Mouse (Mus musculus): ENCODE results near the gene Me3. TPM values are rescaled to one million over a fixed set of nuclear protein-coding genes. Genes with fewer than 3 reads are reported as not detected.

Me3 gene
- total and polyA plus RNA-seq, 3 experiments, result 107 to 140 (median 119) TPM

DNA sequence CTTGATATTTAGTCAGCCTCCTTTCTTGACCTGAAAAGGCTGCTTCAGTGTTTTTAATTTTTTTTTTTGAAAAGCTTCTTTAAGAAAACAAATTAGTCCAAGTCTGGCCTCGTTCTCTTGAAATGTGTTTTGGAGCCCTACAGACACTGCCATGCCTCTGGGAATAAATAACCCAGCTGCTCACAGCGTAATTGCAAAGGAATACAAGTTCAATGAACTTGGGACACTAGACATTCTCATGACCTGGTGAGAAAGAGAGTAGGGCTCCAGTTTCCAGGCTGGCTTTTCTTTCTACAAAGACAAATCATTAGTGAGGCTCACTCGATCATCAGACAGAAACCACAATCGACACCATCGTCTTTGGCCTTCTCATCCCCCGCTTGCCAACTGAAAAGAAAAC, 37.3 kb downstream of the Me3 start:
- peak in 1 of 2 experiments; percentile 33 for DNase-seq
- WGBS, result 66% methylated on average over 6 of the region's 6 CpGs
- TF ChIP-seq CTCF (IDR thresholded peaks at IDR 0.05) (no peak), POLR2A (IDR thresholded peaks at IDR 0.05; ENCODE audit: insufficient read depth, low read depth, low read length) (no peak), EP300 (IDR thresholded peaks at IDR 0.05; ENCODE audit: insufficient read depth, low read depth, low read length) (no peak)
- Histone ChIP-seq H3K27ac (peak overlapping the region; percentile 40; the same call in 1 of the 2 replicates), H3K9ac (ENCODE audit: low read depth, low read length) (no peak overlapping the region), H3K79me2 (replicated peaks; ENCODE audit: control insufficient read depth, insufficient read depth, low read length) (no peaks in the 10 kb centered on the region), H3K4me3 (no peak overlapping the region), H3K36me3 (ENCODE audit: control insufficient read depth, insufficient read depth, low read length) (no peaks in the 10 kb centered on the region), H3K27me3 (ENCODE audit: control insufficient read depth, insufficient read depth, low read length) (no peaks in the 10 kb centered on the region), H3K4me1 (ENCODE audit: control insufficient read depth, insufficient read depth, low read length) (peaks cover 1% of the 10 kb centered on the region; the same call in 1 of the 2 replicates)
- intact Hi-C loops (cut with DNase I), result no loop called here

DNA sequence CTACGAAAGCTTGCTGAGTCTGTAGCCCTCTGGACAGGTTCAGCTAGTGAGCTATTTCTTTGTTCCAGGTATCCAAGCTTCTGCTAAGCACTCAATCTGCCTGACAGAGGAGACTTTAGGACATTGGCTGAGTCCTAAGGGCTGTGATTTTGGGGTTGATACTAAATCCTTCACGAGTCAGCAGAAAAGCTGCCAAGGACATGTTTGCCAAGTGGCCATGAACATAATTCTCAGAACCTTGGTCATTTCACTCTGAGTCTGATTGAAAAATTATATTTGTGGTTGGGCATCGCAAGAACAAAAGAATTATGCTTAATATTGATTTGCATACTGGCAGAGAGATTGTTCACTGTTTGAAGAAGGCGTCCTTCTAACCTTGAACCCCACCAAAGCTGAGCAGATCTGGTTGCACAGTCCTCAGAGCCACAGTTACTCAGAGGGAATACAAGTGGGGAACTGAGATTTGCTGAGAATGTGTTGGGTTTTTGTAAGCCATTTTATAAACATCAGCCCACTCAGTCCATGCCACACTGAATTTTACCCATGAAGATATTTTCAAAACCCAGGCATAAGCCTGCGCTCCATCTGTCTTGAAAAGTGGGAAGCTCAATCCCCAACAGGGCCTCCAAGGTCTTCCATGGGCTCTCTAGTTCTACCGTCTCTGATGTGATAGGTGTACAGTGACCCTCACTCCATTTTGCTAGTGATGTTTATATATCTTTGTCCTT, 39.1 kb downstream of the Me3 start:
- Histone ChIP-seq H3K27ac (no peak overlapping the region), H3K9ac (ENCODE audit: low read depth, low read length) (no peak overlapping the region), H3K4me3 (no peak overlapping the region), H3K4me1 (ENCODE audit: control insufficient read depth, insufficient read depth, low read length) (peaks cover 1% of the 10 kb centered on the region; the same call in 1 of the 2 replicates), H3K79me2 (replicated peaks; ENCODE audit: control insufficient read depth, insufficient read depth, low read length) (no peaks in the 10 kb centered on the region), H3K27me3 (ENCODE audit: control insufficient read depth, insufficient read depth, low read length) (no peaks in the 10 kb centered on the region), H3K36me3 (ENCODE audit: control insufficient read depth, insufficient read depth, low read length) (no peaks in the 10 kb centered on the region)
- DNase-seq, result no peak
- intact Hi-C loops (cut with DNase I), result no loop called here
- TF ChIP-seq EP300 (IDR thresholded peaks at IDR 0.05; ENCODE audit: insufficient read depth, low read depth, low read length), result no peak
- TF ChIP-seq CTCF (IDR thresholded peaks at IDR 0.05), result no peak
- TF ChIP-seq POLR2A (IDR thresholded peaks at IDR 0.05; ENCODE audit: insufficient read depth, low read depth, low read length), result no peak
- 86% methylated on average over 6 of the region's 6 CpGs for WGBS

DNA sequence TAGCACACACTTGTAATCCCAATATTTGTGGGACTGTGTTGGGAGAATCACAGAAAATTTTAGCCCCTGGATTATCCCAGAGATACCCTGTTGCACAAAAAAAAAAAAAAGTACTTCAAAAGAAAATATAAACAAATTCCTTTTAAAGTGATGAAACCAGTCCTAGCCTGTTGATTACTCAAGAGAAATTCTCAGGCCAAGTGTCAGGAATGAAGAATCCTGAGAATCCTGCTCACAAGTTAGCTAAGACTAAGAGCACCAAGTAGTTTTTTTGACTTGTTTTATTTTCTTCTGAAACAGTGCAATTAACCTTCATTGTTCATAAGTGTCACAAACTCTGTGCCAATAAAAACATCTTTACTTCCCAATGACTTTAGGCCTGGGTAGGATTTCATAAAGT, 44.0 kb downstream of the Me3 start:
- intact Hi-C loops (cut with DNase I), result no loop called here
- Histone ChIP-seq H3K9ac (ENCODE audit: low read depth, low read length) (no peak overlapping the region), H3K27me3 (ENCODE audit: control insufficient read depth, insufficient read depth, low read length) (no peaks in the 10 kb centered on the region), H3K79me2 (replicated peaks; ENCODE audit: control insufficient read depth, insufficient read depth, low read length) (no peaks in the 10 kb centered on the region), H3K4me1 (ENCODE audit: control insufficient read depth, insufficient read depth, low read length) (peaks cover 1% of the 10 kb centered on the region), H3K36me3 (ENCODE audit: control insufficient read depth, insufficient read depth, low read length) (no peaks in the 10 kb centered on the region), H3K4me3 (no peak overlapping the region), H3K27ac (no peak overlapping the region)
- TF ChIP-seq CTCF (IDR thresholded peaks at IDR 0.05), result no peak
- DNase-seq, result no peak

DNA sequence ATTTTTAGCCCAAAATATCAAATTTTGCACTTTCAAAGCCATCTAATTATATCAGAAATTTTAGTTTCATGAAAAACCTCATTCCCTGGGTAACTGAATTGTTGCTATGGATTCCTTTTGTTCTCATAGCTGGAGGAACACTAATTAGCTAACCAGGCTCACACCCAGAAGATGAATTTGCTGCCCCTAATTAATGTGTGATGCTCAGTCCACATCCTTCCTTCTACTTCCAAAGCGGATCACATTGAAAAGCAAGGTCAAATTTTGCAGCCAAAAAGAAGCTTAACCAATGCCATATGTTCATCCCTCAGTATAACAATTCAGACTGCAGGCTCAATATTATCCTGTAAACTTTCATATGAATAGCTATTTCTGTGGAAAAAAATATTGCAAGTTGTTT, 45.7 kb downstream of the Me3 start:
- no peak overlapping the region for H3K4me3 ChIP-seq
- H3K36me3 ChIP-seq (ENCODE audit: control insufficient read depth, insufficient read depth, low read length), result no peaks in the 10 kb centered on the region
- intact Hi-C loops (cut with DNase I), result no loop called here
- no peak overlapping the region for H3K27ac ChIP-seq
- H3K9ac ChIP-seq (ENCODE audit: low read depth, low read length), result no peak overlapping the region
- TF ChIP-seq POLR2A (IDR thresholded peaks at IDR 0.05; ENCODE audit: insufficient read depth, low read depth, low read length) (no peak), EP300 (IDR thresholded peaks at IDR 0.05; ENCODE audit: insufficient read depth, low read depth, low read length) (no peak), CTCF (IDR thresholded peaks at IDR 0.05) (no peak)
- DNase-seq, result no peak
- no peaks in the 10 kb centered on the region; the same call in 1 of the 2 replicates for H3K79me2 ChIP-seq (replicated peaks; ENCODE audit: control insufficient read depth, insufficient read depth, low read length)
- peaks cover 1% of the 10 kb centered on the region for H3K4me1 ChIP-seq (ENCODE audit: control insufficient read depth, insufficient read depth, low read length)
- WGBS, result 74% methylated on average over 1 of the region's 1 CpGs
- no peaks in the 10 kb centered on the region for H3K27me3 ChIP-seq (ENCODE audit: control insufficient read depth, insufficient read depth, low read length)

DNA sequence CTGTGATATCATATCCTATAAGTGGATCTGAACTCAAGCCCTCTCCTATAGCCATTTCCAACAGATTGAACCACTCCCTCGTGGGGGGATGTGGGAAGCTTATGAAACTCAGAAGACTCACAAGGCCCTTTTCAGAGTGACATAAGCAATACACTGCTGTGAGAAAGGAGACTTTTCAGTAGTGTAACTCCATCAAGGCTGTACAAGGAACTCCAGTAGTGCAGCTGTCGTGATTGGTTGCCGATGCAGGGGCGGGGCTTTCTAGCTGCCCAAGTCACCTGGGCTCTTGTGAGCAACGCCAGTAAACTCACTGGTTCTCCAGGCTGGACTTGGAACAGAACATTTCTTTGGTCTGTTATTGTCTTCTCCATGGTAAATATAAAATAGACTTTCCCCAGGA, 46.5 kb downstream of the Me3 start:
- intact Hi-C loops (cut with DNase I), result no loop called here
- no peak for DNase-seq
- 87% methylated on average over 5 of the region's 5 CpGs for WGBS

DNA sequence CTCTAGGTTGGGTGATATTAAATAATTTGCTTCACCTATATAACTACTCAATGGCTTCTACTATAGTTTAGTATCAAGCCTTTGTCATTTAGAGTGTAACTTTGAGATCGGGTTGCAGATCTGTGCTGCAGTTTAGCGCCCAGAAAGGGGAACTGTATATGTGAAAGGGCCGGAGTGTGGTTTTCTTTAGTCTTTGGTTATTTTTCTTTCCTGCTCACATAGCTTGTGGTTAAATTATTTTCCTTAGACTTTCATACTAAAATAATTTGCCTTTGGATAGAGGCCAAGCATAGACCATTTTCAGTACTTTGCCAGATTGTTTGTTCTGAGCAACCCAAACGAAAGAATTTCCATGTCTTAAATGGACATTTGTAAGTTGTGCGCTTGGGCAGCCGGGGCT, 46.9 kb downstream of the Me3 start:
- no peak for DNase-seq
- Histone ChIP-seq H3K27me3 (ENCODE audit: control insufficient read depth, insufficient read depth, low read length) (no peaks in the 10 kb centered on the region), H3K27ac (no peak overlapping the region), H3K9ac (ENCODE audit: low read depth, low read length) (no peak overlapping the region), H3K36me3 (ENCODE audit: control insufficient read depth, insufficient read depth, low read length) (no peaks in the 10 kb centered on the region), H3K4me1 (ENCODE audit: control insufficient read depth, insufficient read depth, low read length) (peaks cover 1% of the 10 kb centered on the region; the same call in 1 of the 2 replicates), H3K4me3 (no peak overlapping the region), H3K79me2 (replicated peaks; ENCODE audit: control insufficient read depth, insufficient read depth, low read length) (no peaks in the 10 kb centered on the region; the same call in 1 of the 2 replicates)
- intact Hi-C loops (cut with DNase I), result no loop called here
- TF ChIP-seq POLR2A (IDR thresholded peaks at IDR 0.05; ENCODE audit: insufficient read depth, low read depth, low read length) (no peak), EP300 (IDR thresholded peaks at IDR 0.05; ENCODE audit: insufficient read depth, low read depth, low read length) (no peak), CTCF (IDR thresholded peaks at IDR 0.05) (no peak)
- WGBS, result 72% methylated on average over 6 of the region's 6 CpGs

More for the DNA sequence above, 46.5 kb downstream of the Me3 start:
- H3K27ac ChIP-seq, result no peak overlapping the region
- H3K27me3 ChIP-seq (ENCODE audit: control insufficient read depth, insufficient read depth, low read length), result no peaks in the 10 kb centered on the region
- peaks cover 1% of the 10 kb centered on the region; the same call in 1 of the 2 replicates for H3K4me1 ChIP-seq (ENCODE audit: control insufficient read depth, insufficient read depth, low read length)
- no peak for TF ChIP-seq EP300 (IDR thresholded peaks at IDR 0.05; ENCODE audit: insufficient read depth, low read depth, low read length)
- TF ChIP-seq POLR2A (IDR thresholded peaks at IDR 0.05; ENCODE audit: insufficient read depth, low read depth, low read length), result no peak
- TF ChIP-seq CTCF (IDR thresholded peaks at IDR 0.05), result no peak
- no peak overlapping the region for H3K9ac ChIP-seq (ENCODE audit: low read depth, low read length)
- no peaks in the 10 kb centered on the region; the same call in 1 of the 2 replicates for H3K79me2 ChIP-seq (replicated peaks; ENCODE audit: control insufficient read depth, insufficient read depth, low read length)
- no peak overlapping the region for H3K4me3 ChIP-seq
- H3K36me3 ChIP-seq (ENCODE audit: control insufficient read depth, insufficient read depth, low read length), result no peaks in the 10 kb centered on the region
